Mouse (Mus musculus) embryo, embryonic 9.5 days (tissue): Measurements from ENCODE around the gene Bcan.

Experiments used
- DNase-seq: peaks from one replicate; pipeline ENCODE4 v3.0.0-alpha.2; 2017; ENCODE audit errors: extremely low spot score

Gene Bcan

GRCm38 (mm10) chr3:87996971-87997614, 2.9 kb downstream of the Bcan start:
- no peak for DNase-seq

- no peak for DNase-seq
Measured at GRCm38 (mm10) chr3:87996401-87996800, 3.6 kb downstream of the Bcan start.

DNA sequence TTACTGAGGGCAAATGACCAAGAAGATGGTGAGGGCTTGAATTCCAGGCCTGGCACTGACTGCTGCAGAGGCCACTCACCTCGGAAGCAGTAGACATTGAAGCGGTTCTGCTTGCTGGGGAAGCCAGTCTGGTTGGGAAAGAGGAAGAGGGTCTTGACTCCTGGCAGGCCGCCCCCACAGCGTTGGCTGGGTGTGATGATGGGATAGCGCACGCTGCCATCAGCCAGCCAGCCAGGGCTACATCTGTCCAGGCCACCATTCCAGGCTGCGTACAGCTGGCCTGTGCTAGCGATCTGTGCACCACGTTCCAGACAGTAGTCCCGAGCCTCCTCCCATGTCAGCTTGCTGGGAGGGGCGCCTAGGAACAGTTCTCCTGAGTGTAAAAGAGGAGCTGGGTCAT, 4.7 kb downstream of the Bcan start:
- DNase-seq, result no peak

GRCm38 (mm10) chr3:87993436-87993835, 6.6 kb downstream of the Bcan start:
- peak; percentile 64 for DNase-seq

- no peak for DNase-seq
Measured at GRCm38 (mm10) chr3:87989935-87990334, 10.1 kb downstream of the Bcan start.

- DNase-seq, result no peak
Measured at GRCm38 (mm10) chr3:87988068-87988467, 12.0 kb downstream of the Bcan start.

GRCm38 (mm10) chr3:87987633-87988032, 12.4 kb downstream of the Bcan start:
- DNase-seq, result peak; percentile 83

- peak; percentile 98 for DNase-seq
Measured at GRCm38 (mm10) chr3:87986868-87987267, 13.2 kb downstream of the Bcan start.

DNA sequence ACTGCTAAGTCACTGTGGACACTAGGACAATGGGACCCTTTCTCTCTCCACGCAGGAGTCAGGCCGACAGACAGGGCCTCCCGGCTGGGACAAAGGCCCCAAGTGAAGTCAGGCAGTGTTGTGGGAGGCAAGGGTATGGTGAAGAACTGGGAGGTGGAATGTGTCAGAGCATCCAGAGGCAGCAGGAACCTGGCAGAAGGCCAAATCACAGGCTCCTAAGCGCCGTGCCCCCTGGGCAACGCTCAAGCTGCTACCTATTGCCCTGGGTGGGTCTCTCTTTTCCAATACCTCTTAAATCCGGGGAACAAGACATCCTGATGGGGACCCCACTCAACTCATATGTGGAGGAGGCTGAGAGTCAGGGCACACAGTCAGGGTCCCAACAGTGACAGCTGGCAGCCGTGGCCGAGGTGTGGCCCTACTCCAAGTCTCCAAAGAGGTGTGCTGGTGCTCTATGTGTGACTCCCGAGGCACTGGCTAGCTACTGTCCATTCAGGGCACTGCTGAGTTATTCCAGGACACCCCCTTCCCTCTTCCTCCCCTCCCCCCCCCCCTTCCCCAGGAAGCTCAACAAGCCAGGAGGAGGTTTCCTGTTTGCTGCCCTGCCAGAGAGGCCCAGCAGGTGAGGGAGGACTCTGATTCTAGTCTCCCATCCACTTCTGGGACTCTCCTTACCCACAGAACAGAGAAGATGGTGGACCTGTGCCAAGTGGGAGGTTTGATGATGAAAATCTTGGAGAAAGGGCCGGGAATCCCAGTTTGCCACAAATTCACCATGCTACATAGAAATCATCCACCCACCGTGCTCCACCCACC, 14.3 kb downstream of the Bcan start:
- no peak for DNase-seq

GRCm38 (mm10) chr3:87984094-87984493, 15.9 kb downstream of the Bcan start:
- no peak for DNase-seq

- DNase-seq, result no peak
Measured at GRCm38 (mm10) chr3:87983627-87984026, 16.4 kb downstream of the Bcan start.

- DNase-seq, result peak; percentile 69
Measured at GRCm38 (mm10) chr3:87982836-87983601, 17.0 kb downstream of the Bcan start.

DNA sequence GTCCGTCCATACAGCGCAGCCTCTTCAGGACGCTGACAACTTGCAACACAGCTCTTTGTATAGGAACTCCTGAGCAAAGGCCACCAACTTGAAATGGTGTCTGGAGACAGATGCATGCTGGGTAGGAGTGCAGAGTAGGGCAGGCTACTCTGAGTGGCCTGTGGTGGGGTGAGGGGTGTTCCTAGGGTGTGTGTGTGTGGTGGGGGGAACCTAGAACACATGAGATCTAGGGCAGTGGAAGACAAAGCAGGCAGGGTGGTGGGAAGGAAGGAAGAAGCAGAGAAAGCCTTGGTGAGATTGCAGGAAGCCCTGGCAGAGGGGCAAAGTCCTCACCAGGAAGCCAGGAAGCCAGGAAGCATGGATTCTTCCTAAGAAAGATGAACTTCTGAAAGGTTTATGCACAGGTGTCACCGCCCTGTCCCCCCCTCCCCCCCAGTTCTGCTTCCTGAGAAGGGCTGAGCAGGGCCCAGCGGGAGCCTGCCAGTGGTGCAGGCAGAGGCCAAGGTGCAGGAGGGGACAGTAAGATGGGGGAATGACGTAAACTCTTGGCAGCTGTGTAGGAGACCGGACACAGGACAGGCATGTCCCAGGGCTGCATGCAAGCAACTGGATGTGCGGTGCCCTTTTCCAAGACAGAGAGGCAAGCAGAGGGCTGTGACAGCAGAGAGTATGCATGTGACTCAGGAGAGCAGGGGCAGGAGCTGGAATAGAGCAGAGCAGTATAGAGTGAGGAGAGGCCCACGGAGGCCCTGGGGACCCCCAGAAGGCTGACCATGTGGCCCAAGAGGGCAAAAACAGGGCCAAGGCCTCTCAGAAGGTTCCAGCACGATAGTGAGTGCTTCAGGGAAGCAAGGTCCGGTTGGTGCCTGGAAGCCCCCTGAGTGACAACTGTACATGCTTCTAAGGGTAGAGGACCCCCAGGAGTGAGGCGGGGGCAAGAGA, 17.9 kb downstream of the Bcan start:
- no peak for DNase-seq

GRCm38 (mm10) chr3:87981214-87981760, 18.7 kb downstream of the Bcan start:
- no peak for DNase-seq

GRCm38 (mm10) chr3:87980728-87981127, 19.3 kb downstream of the Bcan start:
- DNase-seq, result no peak

DNA sequence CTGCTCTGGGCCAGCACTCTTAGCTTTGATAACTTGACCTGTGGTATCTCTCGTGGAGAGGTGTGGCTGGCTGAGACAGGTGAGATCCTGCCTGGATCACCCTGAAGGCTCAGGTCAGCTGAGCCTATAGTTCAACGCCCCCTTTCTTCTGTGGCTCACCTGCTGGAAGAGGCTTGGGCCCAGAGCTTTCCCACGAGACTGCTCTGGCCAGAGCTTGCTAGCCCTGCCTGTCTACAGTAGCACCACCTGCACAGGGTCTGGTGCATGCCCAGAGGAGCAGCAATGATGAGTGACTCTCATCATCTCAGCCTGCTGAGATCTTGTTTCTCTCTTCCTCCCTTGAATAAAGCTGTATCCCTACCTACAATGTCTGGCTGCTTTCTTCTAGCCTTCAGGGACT, 19.9 kb downstream of the Bcan start:
- no peak for DNase-seq

- DNase-seq, result no peak
Measured at GRCm38 (mm10) chr3:87979493-87979892, 20.5 kb downstream of the Bcan start.

DNA sequence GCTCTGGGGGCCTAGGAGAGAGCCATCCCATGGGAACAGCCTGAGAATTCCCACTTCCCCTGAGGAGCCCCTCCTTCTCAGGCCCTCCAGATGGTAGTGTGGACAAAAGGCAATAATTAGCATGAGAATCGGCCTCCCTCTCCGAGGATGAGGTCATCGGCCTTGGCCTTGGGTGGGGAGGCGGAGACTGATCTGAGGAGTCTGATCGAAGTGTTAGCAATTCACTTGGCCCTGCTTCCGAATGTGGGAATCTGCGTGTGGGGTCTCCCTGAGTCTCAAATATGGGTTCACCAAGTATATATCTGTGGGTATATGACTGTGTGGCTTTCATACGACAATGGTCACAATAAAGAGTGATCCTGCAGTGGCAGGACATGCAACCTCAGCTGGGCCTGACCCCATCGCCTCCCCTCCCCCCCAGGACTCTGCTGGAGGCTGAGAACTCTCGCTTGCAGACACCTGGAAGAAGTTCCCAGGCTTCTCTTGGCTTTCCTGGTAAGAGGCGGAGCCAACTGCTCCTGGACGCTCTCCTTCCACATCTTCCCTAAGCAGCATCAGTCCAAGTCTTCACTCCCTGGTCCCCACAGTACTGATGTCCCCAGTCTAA, 25.5 kb downstream of the Bcan start:
- DNase-seq, result peak; percentile 82

- no peak for DNase-seq
Measured at GRCm38 (mm10) chr3:87973593-87974380, 26.2 kb downstream of the Bcan start.

- DNase-seq, result no peak
Measured at GRCm38 (mm10) chr3:87972776-87973175, 27.3 kb downstream of the Bcan start.
